Mouse (Mus musculus): Measurements from ENCODE around the gene Myof.

GRCm38 (mm10) chr19:38033735-38034057, 9.7 kb downstream of the Myof start:
- TF ChIP-seq POLR2A (IDR thresholded peaks at IDR 0.05; ENCODE audit: control insufficient read depth, extremely low read depth, insufficient read depth, low read length, poor library complexity) (no peak), CTCF (IDR thresholded peaks at IDR 0.05; ENCODE audit: borderline replicate concordance, control insufficient read depth, extremely low read depth, insufficient read depth, low read length, poor library complexity) (no peak)
